Mouse (Mus musculus) kidney, adult 9 months (tissue): ENCODE results near the gene Vmn1r11.

Experiments used
- DNase-seq: peaks from one replicate; pipeline ENCODE4 v3.0.0; 2022

Gene Vmn1r11

GRCm38 (mm10) chr6:57133155-57133554, at the start of gene Vmn1r11:
Gene Vmn1r11, plus strand, starts transcription at chr6:57133455.
- DNase-seq, result no peak

- DNase-seq, result peak; percentile 20
Measured at GRCm38 (mm10) chr6:57106358-57106757, 26.9 kb upstream of the Vmn1r11 start.

- DNase-seq, result no peak
Measured at GRCm38 (mm10) chr6:57109154-57109553, 24.1 kb upstream of the Vmn1r11 start, which contains the start of gene Vmn1r10. Gene Vmn1r10, plus strand, starts transcription at chr6:57109454.

- DNase-seq, result no peak
Measured at GRCm38 (mm10) chr6:57156619-57157018, 23.4 kb downstream of the Vmn1r11 start, which contains the start of gene Vmn1r12. Gene Vmn1r12, plus strand, starts transcription at chr6:57156919.
